Mouse (Mus musculus): ENCODE measurements around the gene Grid1.

DNA sequence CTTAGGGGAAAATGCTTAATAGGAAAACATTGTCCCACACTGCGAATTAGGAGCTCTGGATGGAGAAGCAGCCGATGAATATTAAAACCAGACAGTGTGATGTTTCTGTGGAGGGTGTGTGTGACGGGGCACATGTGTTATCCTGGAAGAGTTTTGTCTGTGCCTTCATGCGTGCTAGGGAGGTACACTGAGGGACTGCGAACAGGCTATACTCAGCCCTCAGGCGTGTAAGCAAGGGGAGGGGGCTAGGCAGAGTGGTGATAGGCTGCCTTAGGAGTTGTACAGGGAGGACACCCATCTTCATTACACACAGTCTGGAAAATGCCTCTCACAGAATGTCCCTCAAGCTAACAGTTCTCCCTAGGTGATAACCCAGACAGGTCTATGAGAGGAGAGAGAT lies 379.0 kb downstream of the Grid1 start:
- TF ChIP-seq POLR2A (IDR thresholded peaks at IDR 0.05; ENCODE audit: insufficient read length, low read depth) = no peak
- no peak for TF ChIP-seq CEBPB (IDR thresholded peaks at IDR 0.05; ENCODE audit: insufficient read depth, poor library complexity, severe bottlenecking)

Measured in myocyte (in vitro differentiated cells).